Mouse (Mus musculus) limb, embryonic 12.5 days (tissue): ENCODE results near the gene Mvb12b. TPM values are rescaled to one million over a fixed set of nuclear protein-coding genes. Genes with fewer than 3 reads are reported as not detected.

Source experiments
- ATAC-seq: fragments of 200-750 bp; cut with Nextera tagmentation; 2 replicates; pipeline ENCODE4 v1.8.0; 2017; ENCODE audit warnings: low read depth, moderate TSS enrichment; ENCODE audit not compliant: insufficient number of reproducible peaks, insufficient read depth, low FRiP score, low TSS enrichment
- H3K27ac ChIP-seq: fragments of 300-500 bp; sonication (generic); 2 replicates; pipeline ENCODE4 v1.5.1; 2016; ENCODE audit warnings: mild to moderate bottlenecking, moderate library complexity
- H3K27me3 ChIP-seq: fragments of 300-500 bp; sonication (generic); 2 replicates; pipeline ENCODE4 v1.6.1; 2016; ENCODE audit warnings: mild to moderate bottlenecking, moderate library complexity
- H3K36me3 ChIP-seq: fragments of 300-500 bp; sonication (generic); 2 replicates; pipeline ENCODE4 v1.6.1; 2016; ENCODE audit warnings: mild to moderate bottlenecking, moderate library complexity
- H3K4me1 ChIP-seq: fragments of 300-500 bp; sonication (generic); replicated peaks from 2 replicates; pipeline ENCODE4 v1.6.1; 2016
- H3K4me2 ChIP-seq: fragments of 300-500 bp; sonication (generic); 2 replicates; pipeline ENCODE4 v1.6.1; 2016; ENCODE audit warnings: mild to moderate bottlenecking, moderate library complexity
- H3K4me3 ChIP-seq: fragments of 300-500 bp; sonication (generic); replicated peaks from 2 replicates; pipeline ENCODE4 v1.5.1; 2016; ENCODE audit warnings: mild to moderate bottlenecking
- H3K9ac ChIP-seq: fragments of 300-500 bp; sonication (generic); replicated peaks from 2 replicates; pipeline ENCODE4 v1.6.1; 2016; ENCODE audit warnings: mild to moderate bottlenecking, moderate library complexity
- H3K9me3 ChIP-seq: fragments of 300-500 bp; sonication (generic); 2 replicates; pipeline ENCODE4 v1.6.1; 2016; ENCODE audit warnings: mild to moderate bottlenecking, moderate library complexity
- WGBS: fragments of 180-500 bp; shearing (Covaris S2); methylation state at CpG from one replicate; pipeline ENCODE4 v1.1.7; 2016; 5-methylcytosine and 5-hydroxymethylcytosine counted together
- polyA plus RNA-seq: library from polyadenylated mRNA; unstranded; fragments of >200 nt; fragmentation: Nextera tagmentation; extraction: Ambion mirVana; gene quantifications from 2 replicates; pipeline ENCODE4 v1.2.1, GENCODE M21; 2016

The Mvb12b gene
- polyA plus RNA-seq, 1 experiment from 2014 or later, result 25.5 TPM

DNA sequence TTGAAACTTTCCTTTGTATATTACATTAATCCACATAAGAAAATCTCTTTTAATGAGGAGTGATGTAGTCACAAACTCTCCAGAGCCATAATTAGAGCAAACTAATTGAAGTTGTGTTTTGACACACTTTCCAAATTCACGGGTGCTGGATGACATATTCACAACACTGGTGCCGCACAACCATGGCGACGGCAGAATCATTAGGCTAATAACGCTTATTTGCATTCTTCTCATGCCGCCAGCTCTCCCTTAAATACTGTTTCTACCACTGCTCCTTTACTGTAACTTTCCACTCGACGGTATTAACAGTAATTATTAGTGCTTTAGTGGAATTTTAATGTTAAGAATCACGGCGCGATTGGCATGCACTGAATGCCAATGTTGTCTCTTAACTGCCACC lies 74.8 kb downstream of the Mvb12b start:
- no peak overlapping the region for H3K9ac ChIP-seq
- peaks cover 4% of the 10 kb centered on the region; the same call in 1 of the 2 replicates for H3K36me3 ChIP-seq
- H3K4me2 ChIP-seq, result peak overlapping the region; percentile 31
- H3K9me3 ChIP-seq, result no peaks in the 10 kb centered on the region
- no peak overlapping the region for H3K4me3 ChIP-seq
- 37% methylated on average over 11 of the region's 11 CpGs for WGBS
- no peaks in the 10 kb centered on the region for H3K27me3 ChIP-seq
- no peak for ATAC-seq
- H3K4me1 ChIP-seq, result peaks cover 89% of the 10 kb centered on the region
- H3K27ac ChIP-seq, result peak overlapping the region; percentile 91

DNA sequence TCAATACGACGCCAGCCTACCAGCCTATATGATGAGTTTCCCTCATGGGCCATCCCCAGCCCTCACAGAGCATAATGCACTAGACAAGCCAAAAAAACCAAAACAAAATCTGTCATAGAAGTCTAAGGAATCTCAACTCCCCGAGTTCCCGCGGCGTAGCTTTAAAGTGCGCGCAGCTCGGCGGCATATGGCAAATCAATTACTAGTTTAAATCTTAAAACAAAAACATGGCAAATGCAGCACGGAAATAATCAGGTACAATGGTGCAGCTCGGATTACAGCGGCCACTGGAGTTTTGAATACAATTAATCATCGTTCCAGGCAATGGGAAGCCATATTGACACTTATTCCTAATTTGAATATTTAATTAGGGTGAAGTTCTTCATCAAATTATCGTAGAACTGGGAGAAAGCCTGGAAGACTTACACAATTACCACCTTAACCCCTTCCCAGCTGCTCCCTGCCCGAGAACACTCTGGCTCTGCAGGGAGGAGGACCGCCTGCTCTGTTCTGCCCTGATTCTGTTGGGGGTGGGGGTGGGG lies 76.3 kb downstream of the Mvb12b start:
- no peak overlapping the region for H3K4me3 ChIP-seq
- no peak overlapping the region for H3K9ac ChIP-seq
- peak overlapping the region; percentile 91 for H3K27ac ChIP-seq

DNA sequence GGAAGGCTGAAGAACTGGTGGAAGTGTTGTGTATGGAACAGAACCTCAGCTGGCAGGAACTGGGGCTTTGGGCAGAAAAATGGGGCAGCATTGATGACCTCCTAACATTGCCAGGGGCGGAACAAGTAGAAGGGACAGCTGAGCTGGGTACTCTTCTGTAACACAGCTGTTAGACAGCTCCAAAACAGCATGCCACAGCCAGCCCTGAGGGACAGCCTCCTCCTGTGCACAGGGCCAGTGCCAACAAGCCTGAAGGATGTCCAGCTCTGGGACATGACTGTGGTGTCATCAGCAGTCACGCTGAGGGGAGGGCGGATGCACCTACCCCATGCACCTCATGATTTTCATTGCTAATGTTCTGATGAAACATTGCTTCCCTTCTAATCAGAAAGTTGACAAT lies 78.7 kb downstream of the Mvb12b start:
- Histone ChIP-seq H3K27ac (no peak overlapping the region), H3K36me3 (peaks cover 17% of the 10 kb centered on the region)
- no peak for ATAC-seq

More for the DNA sequence above, 76.3 kb downstream of the Mvb12b start:
- Histone ChIP-seq H3K27me3 (no peaks in the 10 kb centered on the region), H3K9me3 (no peaks in the 10 kb centered on the region), H3K4me1 (peaks cover 76% of the 10 kb centered on the region), H3K4me2 (0 out of 2 replicates have a peak overlapping the region, but pooled peaks have one; percentile 1), H3K36me3 (peaks cover 11% of the 10 kb centered on the region)
- 50% methylated on average over 17 of the region's 17 CpGs for WGBS
- ATAC-seq, result no peak

DNA sequence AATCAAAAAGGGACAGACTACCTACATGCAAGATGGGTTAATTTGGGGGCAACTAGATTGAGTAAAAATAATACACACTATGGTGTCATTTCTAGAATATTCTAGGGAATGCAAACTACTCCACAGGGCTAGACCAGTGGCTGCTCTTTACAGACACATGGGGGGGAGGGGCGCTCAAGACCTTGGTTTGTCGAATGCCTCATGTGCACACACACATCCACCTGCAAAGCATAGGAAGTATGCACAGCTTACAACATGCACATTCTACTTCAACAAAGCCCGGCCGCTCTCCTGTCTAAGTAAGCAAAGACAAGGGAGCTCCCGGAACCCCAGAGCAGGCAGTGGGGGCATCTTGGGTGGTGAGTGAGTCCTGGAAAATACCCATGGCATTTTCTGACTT lies 79.7 kb downstream of the Mvb12b start:
- Histone ChIP-seq H3K9me3 (no peaks in the 10 kb centered on the region), H3K4me1 (peaks cover 64% of the 10 kb centered on the region), H3K4me3 (no peak overlapping the region), H3K9ac (no peak overlapping the region), H3K36me3 (peaks cover 20% of the 10 kb centered on the region), H3K4me2 (no peak overlapping the region), H3K27ac (no peak overlapping the region), H3K27me3 (no peaks in the 10 kb centered on the region; the same call in 1 of the 2 replicates)
- ATAC-seq, result no peak
- 93% methylated on average over 5 of the region's 5 CpGs for WGBS

More for the DNA sequence above, 78.7 kb downstream of the Mvb12b start:
- H3K4me1 ChIP-seq, result peaks cover 65% of the 10 kb centered on the region
- H3K4me2 ChIP-seq, result no peak overlapping the region
- WGBS, result 75% methylated on average over 3 of the region's 3 CpGs
- no peak overlapping the region for H3K9ac ChIP-seq
- no peaks in the 10 kb centered on the region for H3K9me3 ChIP-seq
- H3K4me3 ChIP-seq, result no peak overlapping the region
- H3K27me3 ChIP-seq, result no peaks in the 10 kb centered on the region; the same call in 1 of the 2 replicates

DNA sequence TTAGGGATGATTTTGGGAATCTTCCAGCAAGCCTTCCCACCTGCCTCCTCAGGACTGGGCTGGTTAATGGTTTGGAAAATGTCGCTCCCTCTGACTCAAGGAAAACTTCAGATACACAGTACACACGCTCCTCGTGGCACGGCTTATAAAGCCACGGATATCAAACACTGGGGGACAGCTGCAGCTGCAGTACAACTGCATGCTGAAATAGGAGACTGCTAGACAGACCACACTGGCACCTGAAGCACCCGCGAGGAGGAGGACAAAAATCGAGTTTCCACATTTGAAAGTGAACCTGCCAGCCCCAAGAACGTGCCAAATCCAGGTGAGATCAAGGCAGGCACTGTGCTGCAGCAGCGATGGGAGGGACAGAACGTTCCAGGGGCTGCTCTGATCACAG lies 82.1 kb downstream of the Mvb12b start:
- Histone ChIP-seq H3K27ac (no peak overlapping the region), H3K4me3 (no peak overlapping the region), H3K4me2 (no peak overlapping the region), H3K9ac (no peak overlapping the region; the same call in 1 of the 2 replicates), H3K36me3 (peaks cover 21% of the 10 kb centered on the region), H3K4me1 (peaks cover 60% of the 10 kb centered on the region), H3K27me3 (no peaks in the 10 kb centered on the region; the same call in 1 of the 2 replicates), H3K9me3 (no peaks in the 10 kb centered on the region)
- 78% methylated on average over 11 of the region's 11 CpGs for WGBS
- no peak for ATAC-seq

DNA sequence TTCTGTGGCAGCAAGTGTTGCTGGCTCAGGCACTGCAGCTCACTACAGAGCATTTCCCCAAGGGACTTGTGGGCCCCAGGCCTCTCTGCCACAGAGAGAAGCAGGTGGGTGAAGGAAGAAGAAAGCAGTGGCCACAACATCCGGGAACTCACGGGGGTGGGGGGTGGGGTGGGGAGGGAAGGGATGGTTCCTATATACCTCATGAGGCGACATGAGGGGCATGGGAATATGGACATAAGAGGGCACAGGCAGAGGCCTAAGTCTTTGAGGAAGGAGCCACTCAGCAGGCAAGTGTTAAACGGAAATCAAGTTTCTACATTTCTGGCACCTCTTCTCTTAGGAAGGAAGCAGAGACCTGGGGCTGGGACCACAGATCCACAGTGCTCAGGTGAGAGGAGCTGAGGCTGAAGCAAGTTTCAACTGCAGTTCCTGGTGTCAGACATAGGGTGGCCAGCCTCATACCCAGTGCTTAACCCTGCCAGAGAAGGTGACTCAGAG lies 84.0 kb downstream of the Mvb12b start:
- no peak overlapping the region for H3K4me3 ChIP-seq
- H3K9ac ChIP-seq, result no peak overlapping the region
- peaks cover 51% of the 10 kb centered on the region for H3K4me1 ChIP-seq
- H3K27me3 ChIP-seq, result no peaks in the 10 kb centered on the region; the same call in 1 of the 2 replicates
- ATAC-seq, result no peak
- no peak overlapping the region for H3K4me2 ChIP-seq
- H3K9me3 ChIP-seq, result no peaks in the 10 kb centered on the region
- H3K27ac ChIP-seq, result no peak overlapping the region
- H3K36me3 ChIP-seq, result peaks cover 21% of the 10 kb centered on the region
- 76% methylated on average over 4 of the region's 4 CpGs for WGBS

DNA sequence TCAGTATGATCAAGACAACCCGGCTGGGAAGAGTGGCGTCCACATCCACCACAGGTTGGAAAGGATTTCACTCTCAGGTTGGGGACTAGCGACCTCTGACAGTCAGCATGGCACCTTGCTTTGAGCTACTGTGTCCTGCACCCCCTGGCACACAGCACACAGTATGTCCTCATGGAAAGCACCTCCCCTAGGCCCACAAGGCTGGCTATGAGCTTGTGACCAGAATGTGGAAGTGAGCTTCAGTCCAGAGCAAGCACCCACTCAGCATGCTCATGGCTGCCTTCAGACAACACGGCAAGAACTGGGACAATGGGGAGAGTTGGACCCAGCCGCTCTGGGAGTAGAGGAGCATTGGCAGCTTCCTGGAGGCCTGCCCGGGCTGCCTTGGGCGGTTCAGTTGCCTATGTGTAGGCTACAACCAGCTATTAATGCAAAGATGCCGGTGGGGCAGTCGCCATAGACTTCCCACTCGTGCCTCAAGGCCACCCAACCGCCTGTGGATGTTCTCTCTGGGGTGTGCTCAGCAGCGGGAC lies 84.6 kb downstream of the Mvb12b start:
- no peak for ATAC-seq
- Histone ChIP-seq H3K27ac (no peak overlapping the region), H3K9ac (no peak overlapping the region), H3K36me3 (peaks cover 27% of the 10 kb centered on the region), H3K4me2 (no peak overlapping the region), H3K27me3 (no peaks in the 10 kb centered on the region; the same call in 1 of the 2 replicates), H3K4me1 (peaks cover 55% of the 10 kb centered on the region), H3K4me3 (no peak overlapping the region), H3K9me3 (no peaks in the 10 kb centered on the region)
- WGBS, result 92% methylated on average over 12 of the region's 12 CpGs

DNA sequence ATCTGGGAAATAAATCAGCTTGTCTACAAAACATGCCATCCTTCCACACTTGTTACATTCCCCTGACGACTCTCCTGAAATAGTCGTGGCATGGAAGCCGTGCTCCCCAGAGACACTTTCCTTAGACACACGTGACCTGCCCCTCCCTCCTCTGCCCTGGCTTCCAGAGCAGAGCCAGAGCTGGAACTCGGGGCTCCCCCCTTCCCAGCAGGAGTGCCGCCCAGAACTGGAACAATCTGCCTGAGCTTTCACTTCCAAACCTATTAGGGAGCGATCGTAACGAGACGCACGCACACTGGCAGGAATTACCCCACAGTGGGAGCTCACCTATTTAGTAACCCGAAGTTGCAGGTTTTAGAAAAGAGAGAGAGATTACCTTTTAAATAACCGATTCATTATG lies 86.0 kb downstream of the Mvb12b start:
- Histone ChIP-seq H3K36me3 (peaks cover 21% of the 10 kb centered on the region), H3K9ac (peak overlapping the region; percentile 40; the same call in 1 of the 2 replicates), H3K27ac (peak overlapping the region; percentile 71), H3K4me2 (peak overlapping the region; percentile 8; the same call in 1 of the 2 replicates), H3K9me3 (no peaks in the 10 kb centered on the region), H3K4me1 (peaks cover 67% of the 10 kb centered on the region), H3K27me3 (no peaks in the 10 kb centered on the region; the same call in 1 of the 2 replicates), H3K4me3 (no peak overlapping the region)
- WGBS, result 27% methylated on average over 13 of the region's 13 CpGs
- ATAC-seq, result no peak

DNA sequence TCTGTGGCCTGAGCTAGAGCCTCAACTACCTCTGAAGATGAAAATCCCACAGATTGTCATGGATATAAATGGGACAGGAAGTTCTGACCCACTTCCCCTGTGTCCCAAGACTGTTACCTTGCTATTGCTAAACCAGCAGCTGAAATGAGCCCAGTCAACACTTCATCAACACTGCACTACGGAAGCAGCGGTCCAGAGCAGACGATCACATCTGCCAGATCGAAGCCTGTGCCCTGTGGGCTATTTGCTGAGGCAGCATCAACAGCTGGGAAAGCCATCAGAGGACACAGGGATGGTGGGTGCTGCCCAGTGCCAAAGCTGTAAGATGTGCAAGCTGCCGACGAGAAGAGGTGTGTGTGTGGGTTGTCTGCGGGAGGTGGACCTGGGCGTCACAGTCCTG lies 86.4 kb downstream of the Mvb12b start:
- Histone ChIP-seq H3K4me2 (0 out of 2 replicates have a peak overlapping the region, but pooled peaks have one; percentile 8), H3K27ac (peak overlapping the region; percentile 71), H3K9me3 (no peaks in the 10 kb centered on the region), H3K36me3 (peaks cover 16% of the 10 kb centered on the region; the same call in 1 of the 2 replicates), H3K4me3 (no peak overlapping the region), H3K27me3 (no peaks in the 10 kb centered on the region; the same call in 1 of the 2 replicates), H3K4me1 (peaks cover 68% of the 10 kb centered on the region), H3K9ac (no peak overlapping the region)
- WGBS, result 56% methylated on average over 8 of the region's 8 CpGs
- ATAC-seq, result no peak

DNA sequence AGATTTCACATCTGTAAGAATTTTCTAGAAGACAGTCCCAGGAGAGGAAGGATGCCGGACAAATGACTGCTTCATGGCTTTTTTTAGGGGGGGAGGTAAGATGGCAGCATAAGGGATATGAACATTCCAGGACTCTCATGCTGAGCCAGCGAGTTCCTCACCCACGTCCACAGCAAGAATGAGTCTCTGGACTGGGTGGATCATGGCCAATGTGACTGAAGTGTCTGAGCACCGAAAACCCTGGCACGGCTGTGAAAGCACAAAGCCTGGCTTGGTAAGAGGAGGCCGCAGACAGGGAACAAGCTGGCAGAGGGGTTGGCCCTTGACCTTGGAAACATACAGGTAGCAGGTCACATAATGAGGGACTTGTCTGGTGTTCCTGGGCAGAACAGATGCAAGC lies 87.5 kb downstream of the Mvb12b start:
- Histone ChIP-seq H3K9ac (no peak overlapping the region), H3K9me3 (no peaks in the 10 kb centered on the region), H3K27me3 (no peaks in the 10 kb centered on the region), H3K4me2 (no peak overlapping the region), H3K4me3 (no peak overlapping the region), H3K4me1 (peaks cover 71% of the 10 kb centered on the region), H3K27ac (no peak overlapping the region), H3K36me3 (peaks cover 12% of the 10 kb centered on the region; the same call in 1 of the 2 replicates)
- WGBS, result 95% methylated on average over 6 of the region's 6 CpGs
- no peak for ATAC-seq

DNA sequence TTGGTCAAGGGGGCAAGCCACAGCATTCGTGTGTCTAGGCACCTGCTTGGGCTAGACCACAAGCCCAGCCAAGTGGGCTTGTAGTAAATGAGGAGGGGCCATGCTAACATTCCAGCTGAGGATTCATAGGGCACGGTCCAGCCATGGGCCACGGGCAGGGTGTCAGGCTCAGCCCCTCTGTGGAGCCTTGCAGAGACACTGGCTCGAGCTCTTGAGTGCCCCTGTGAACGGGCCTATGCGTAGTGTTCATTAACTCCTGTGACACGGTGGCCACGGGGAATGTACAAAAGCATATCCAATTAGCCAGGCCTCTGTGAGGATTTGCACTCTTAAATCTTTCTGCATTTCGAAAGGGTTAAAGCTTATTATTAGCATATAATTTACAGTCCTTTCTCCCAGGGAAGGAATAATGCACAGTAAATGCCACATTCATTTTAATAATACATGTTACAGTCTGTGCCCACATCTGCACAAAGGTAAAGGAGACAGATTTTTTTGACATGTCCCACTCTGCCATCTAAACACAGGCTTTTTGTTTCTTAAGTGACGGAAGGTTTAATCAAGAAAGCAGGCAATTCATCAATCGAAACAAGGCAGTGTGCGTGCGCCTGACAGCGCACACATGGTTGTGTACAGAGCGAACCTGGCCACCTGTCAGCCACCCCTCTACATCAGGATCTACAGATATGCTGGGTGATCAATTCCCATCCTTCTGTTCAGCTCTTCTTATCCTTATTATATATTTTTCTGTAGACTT lies 91.9 kb downstream of the Mvb12b start:
- no peak overlapping the region for H3K4me2 ChIP-seq
- H3K27me3 ChIP-seq, result no peaks in the 10 kb centered on the region
- no peak overlapping the region for H3K4me3 ChIP-seq
- no peak overlapping the region for H3K27ac ChIP-seq
- 56% methylated on average over 15 of the region's 15 CpGs for WGBS
- H3K9me3 ChIP-seq, result no peaks in the 10 kb centered on the region
- ATAC-seq, result no peak
- no peak overlapping the region for H3K9ac ChIP-seq
- peaks cover 65% of the 10 kb centered on the region for H3K4me1 ChIP-seq
- H3K36me3 ChIP-seq, result peaks cover 22% of the 10 kb centered on the region
